Mouse (Mus musculus) liver, embryonic 11.5 days (tissue): Measurements from ENCODE around the gene Nfatc2. TPM values are rescaled to one million over a fixed set of nuclear protein-coding genes. Genes with fewer than 3 reads are reported as not detected.

Source experiments
- ATAC-seq: fragments of 200-750 bp; cut with Nextera tagmentation; replicated peaks from 2 replicates; pipeline ENCODE4 v1.8.0; 2017; ENCODE audit warnings: moderate number of reproducible peaks, mild to moderate bottlenecking, moderate TSS enrichment, moderate library complexity; ENCODE audit not compliant: low FRiP score
- DNase-seq: peaks from one replicate; pipeline ENCODE4 v3.0.0-alpha.2; 2017; ENCODE audit warnings: low spot score
- H3K27ac ChIP-seq: fragments of 300-500 bp; sonication (generic); 2 replicates; pipeline ENCODE4 v1.5.1; 2014; ENCODE audit warnings: mild to moderate bottlenecking, low read depth, low read length, control low read depth
- H3K27me3 ChIP-seq: fragments of 300-500 bp; sonication (generic); replicated peaks from 2 replicates; pipeline ENCODE4 v1.6.1; 2014; ENCODE audit warnings: low read length, mixed read lengths; ENCODE audit not compliant: control insufficient read depth, insufficient read depth
- H3K36me3 ChIP-seq: fragments of 300-500 bp; sonication (generic); 2 replicates; pipeline ENCODE4 v1.6.1; 2014; ENCODE audit warnings: mild to moderate bottlenecking, low read length, moderate library complexity, mixed read lengths; ENCODE audit not compliant: control insufficient read depth, insufficient read depth
- H3K4me1 ChIP-seq: fragments of 300-500 bp; sonication (generic); replicated peaks from 2 replicates; pipeline ENCODE4 v1.6.1; 2014; ENCODE audit warnings: low read length, mixed read lengths; ENCODE audit not compliant: control insufficient read depth, insufficient read depth
- H3K4me2 ChIP-seq: fragments of 300-500 bp; sonication (generic); 2 replicates; pipeline ENCODE4 v1.6.1; 2014; ENCODE audit warnings: mild to moderate bottlenecking, control low read depth, moderate library complexity
- H3K4me3 ChIP-seq: fragments of 300-500 bp; sonication (generic); 2 replicates; pipeline ENCODE4 v1.5.1; 2014; ENCODE audit warnings: low read depth, low read length, control low read depth
- H3K9ac ChIP-seq: fragments of 300-500 bp; sonication (generic); 2 replicates; pipeline ENCODE4 v1.6.1; 2014; ENCODE audit warnings: low read depth, low read length, control low read depth
- H3K9me3 ChIP-seq: fragments of 300-500 bp; sonication (generic); 2 replicates; pipeline ENCODE4 v1.6.1; 2016; ENCODE audit warnings: low read length, inconsistent platforms, mixed read lengths; ENCODE audit not compliant: control insufficient read depth
- WGBS: fragments of 180-500 bp; shearing (Covaris S2); extraction: QIAGEN DNeasy Blood & Tissue Kit; methylation state at CpG from one replicate; pipeline ENCODE4 v1.1.7; 2014; 5-methylcytosine and 5-hydroxymethylcytosine counted together
- microRNA-seq: library from miRNA; unstranded; fragments of <30 nt; microRNA quantifications from one replicate; pipeline ENCODE4, GENCODE M21; 2017; ENCODE audit warnings: borderline number of aligned reads
- polyA plus RNA-seq: library from polyadenylated mRNA; unstranded; fragments of >200 nt; fragmentation: Nextera tagmentation; extraction: Ambion mirVana; gene quantifications from 2 replicates; pipeline ENCODE4 v1.2.1, GENCODE M21; 2014

Nfatc2 gene
- polyA plus RNA-seq, 1 experiment from 2014 or later = 0.77 TPM

DNA sequence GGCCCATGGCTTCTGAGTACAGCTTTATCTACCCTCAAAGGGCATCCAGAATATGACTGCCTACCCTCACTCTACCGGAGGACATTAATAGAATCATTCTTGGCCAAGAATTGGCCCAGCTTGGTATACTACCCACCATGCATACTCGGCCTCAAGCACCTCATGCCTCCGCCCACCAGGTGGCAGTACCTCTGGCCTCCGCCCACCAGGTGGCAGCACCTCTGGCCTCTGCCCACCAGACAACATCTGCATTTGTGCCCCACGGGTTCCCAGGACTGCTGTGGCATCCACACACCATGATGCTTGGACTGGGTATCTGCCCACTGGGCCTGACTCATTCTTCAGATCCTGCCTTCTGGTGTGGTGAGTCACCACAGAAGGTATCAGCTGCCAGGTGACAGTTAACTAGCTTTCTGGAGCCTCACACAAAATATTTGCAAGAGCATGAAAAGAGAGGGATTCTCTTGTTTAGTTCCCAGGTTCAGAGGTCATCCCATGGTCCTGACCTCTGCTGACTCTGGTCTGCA, 173.0 kb downstream of the Nfatc2 start:
- no peak overlapping the region for H3K4me2 ChIP-seq
- no peaks in the 10 kb centered on the region; the same call in 1 of the 2 replicates for H3K27me3 ChIP-seq
- H3K4me3 ChIP-seq = no peak overlapping the region
- H3K27ac ChIP-seq = no peak overlapping the region
- ATAC-seq (no peak), DNase-seq (no peak)
- no peaks in the 10 kb centered on the region for H3K4me1 ChIP-seq
- 82% methylated on average over 5 of the region's 5 CpGs for WGBS
- no peaks in the 10 kb centered on the region; the same call in 1 of the 2 replicates for H3K9me3 ChIP-seq
- no peaks in the 10 kb centered on the region for H3K36me3 ChIP-seq
- no peak overlapping the region for H3K9ac ChIP-seq

Small RNAs within 50 kb of the gene (microRNA-seq; reads per million reads assigned to microRNA genes)
- gene Mir7004 = not detected

Other genes with a start within 250 kb of the Nfatc2 start
- 4.4 and 5.5 TPM in 2 replicates for gene Atp9a, start 140.8 kb upstream of the Nfatc2 start, polyA plus RNA-seq
- 14.2 and 17.2 TPM in 2 replicates for gene Sall4, start 166.3 kb upstream of the Nfatc2 start, polyA plus RNA-seq